Mouse (Mus musculus): ENCODE results near the gene Kmt2c. TPM values are rescaled to one million over a fixed set of nuclear protein-coding genes. Genes with fewer than 3 reads are reported as not detected.
A peak's percentile ranks its signal among the peaks of the same experiment; 100 is the strongest.

The Kmt2c gene
- polyA plus RNA-seq, 1 experiment from 2014 or later, result 7.2 TPM

GRCm38 (mm10) chr5:25516301-25516895 lies 17.8 kb upstream of the Kmt2c start:
- no peak for ATAC-seq (ENCODE audit: extremely low read depth, insufficient number of reproducible peaks, low FRiP score, low TSS enrichment)
- Histone ChIP-seq H3K4me3 (no peak overlapping the region), H3K9ac (no peak overlapping the region), H3K27ac (replicated peaks) (no peak overlapping the region), H3K4me1 (no peaks in the 10 kb centered on the region), H3K9me3 (no peaks in the 10 kb centered on the region), H3K27me3 (replicated peaks) (no peaks in the 10 kb centered on the region), H3K4me2 (no peak overlapping the region), H3K36me3 (no peaks in the 10 kb centered on the region)
- 89% methylated on average over 11 of the region's 11 CpGs for WGBS

- H3K27me3 ChIP-seq (replicated peaks), result no peaks in the 10 kb centered on the region
- ATAC-seq (ENCODE audit: extremely low read depth, insufficient number of reproducible peaks, low FRiP score, low TSS enrichment), result no peak
- no peaks in the 10 kb centered on the region for H3K9me3 ChIP-seq
- H3K4me2 ChIP-seq, result no peak within 1 kb of the TSS
- no peak within 1 kb of the TSS for H3K9ac ChIP-seq
- no peak within 1 kb of the TSS for H3K27ac ChIP-seq (replicated peaks)
- no peaks in the 10 kb centered on the region for H3K36me3 ChIP-seq
- H3K4me3 ChIP-seq, result no peak within 1 kb of the TSS
- no peaks in the 10 kb centered on the region for H3K4me1 ChIP-seq
- 81% methylated on average over 5 of the region's 5 CpGs for WGBS
Observed at GRCm38 (mm10) chr5:25515767-25516166, 17.2 kb upstream of the Kmt2c start, which contains the start of gene Cct8l1. Gene Cct8l1, plus strand, starts transcription at chr5:25516067.

GRCm38 (mm10) chr5:25506041-25506440 lies 7.5 kb upstream of the Kmt2c start:
- Histone ChIP-seq H3K27me3 (replicated peaks) (no peaks in the 10 kb centered on the region), H3K27ac (replicated peaks) (no peak overlapping the region), H3K9ac (no peak overlapping the region), H3K36me3 (no peaks in the 10 kb centered on the region), H3K4me2 (no peak overlapping the region), H3K9me3 (no peaks in the 10 kb centered on the region), H3K4me3 (no peak overlapping the region), H3K4me1 (peaks cover 5% of the 10 kb centered on the region)
- ATAC-seq (ENCODE audit: extremely low read depth, insufficient number of reproducible peaks, low FRiP score, low TSS enrichment), result no peak
- 59% methylated on average over 5 of the region's 5 CpGs for WGBS

GRCm38 (mm10) chr5:25500686-25501085 lies 2.1 kb upstream of the Kmt2c start:
- Histone ChIP-seq H3K27ac (replicated peaks) (0 out of 2 replicates have a peak overlapping the region, but pooled peaks have one; percentile 81), H3K9ac (peak overlapping the region; percentile 79), H3K9me3 (no peaks in the 10 kb centered on the region), H3K4me2 (peak overlapping the region; percentile 84), H3K4me3 (peak overlapping the region; percentile 99), H3K36me3 (no peaks in the 10 kb centered on the region), H3K4me1 (peaks cover 17% of the 10 kb centered on the region), H3K27me3 (replicated peaks) (no peaks in the 10 kb centered on the region)
- ATAC-seq (ENCODE audit: extremely low read depth, insufficient number of reproducible peaks, low FRiP score, low TSS enrichment), result no peak
- WGBS, result 71% methylated on average over 7 of the region's 7 CpGs

GRCm38 (mm10) chr5:25499423-25500398 lies 1.1 kb upstream of the Kmt2c start:
- WGBS, result under 1% methylated on average over 71 of the region's 90 CpGs
- H3K27ac ChIP-seq (replicated peaks), result peak overlapping the region; percentile 100
- no peaks in the 10 kb centered on the region for H3K9me3 ChIP-seq
- peak overlapping the region; percentile 84 for H3K4me2 ChIP-seq
- peak overlapping the region; percentile 96 for H3K9ac ChIP-seq
- H3K4me3 ChIP-seq, result peak overlapping the region; percentile 99
- no peaks in the 10 kb centered on the region for H3K36me3 ChIP-seq
- H3K4me1 ChIP-seq, result peaks cover 18% of the 10 kb centered on the region
- peak; percentile 75 for ATAC-seq (ENCODE audit: extremely low read depth, insufficient number of reproducible peaks, low FRiP score, low TSS enrichment)
- H3K27me3 ChIP-seq (replicated peaks), result no peaks in the 10 kb centered on the region

GRCm38 (mm10) chr5:25498821-25499422 lies 339 bp upstream of the Kmt2c start:
- Histone ChIP-seq H3K9ac (peak overlapping the region; percentile 98), H3K9me3 (no peaks in the 10 kb centered on the region), H3K4me1 (peaks cover 24% of the 10 kb centered on the region), H3K4me2 (peak overlapping the region; percentile 84), H3K36me3 (no peaks in the 10 kb centered on the region), H3K4me3 (peak overlapping the region; percentile 99), H3K27me3 (replicated peaks) (no peaks in the 10 kb centered on the region), H3K27ac (replicated peaks) (peak overlapping the region; percentile 100)
- peak; percentile 78 for ATAC-seq (ENCODE audit: extremely low read depth, insufficient number of reproducible peaks, low FRiP score, low TSS enrichment)
- WGBS, result under 1% methylated on average over 62 of the region's 87 CpGs

GRCm38 (mm10) chr5:25497720-25498345 lies 750 bp downstream of the Kmt2c start:
- ATAC-seq (ENCODE audit: extremely low read depth, insufficient number of reproducible peaks, low FRiP score, low TSS enrichment), result no peak
- Histone ChIP-seq H3K27ac (replicated peaks) (peak overlapping the region; percentile 100), H3K27me3 (replicated peaks) (no peaks in the 10 kb centered on the region), H3K4me3 (peak overlapping the region; percentile 99), H3K4me2 (peak overlapping the region; percentile 81), H3K4me1 (peaks cover 24% of the 10 kb centered on the region), H3K9ac (peak overlapping the region; percentile 98), H3K36me3 (no peaks in the 10 kb centered on the region), H3K9me3 (no peaks in the 10 kb centered on the region)
- under 1% methylated on average over 77 of the region's 78 CpGs for WGBS

- H3K36me3 ChIP-seq, result no peaks in the 10 kb centered on the region
- H3K4me3 ChIP-seq, result peak overlapping the region; percentile 99
- peak overlapping the region; percentile 100 for H3K27ac ChIP-seq (replicated peaks)
- H3K9me3 ChIP-seq, result no peaks in the 10 kb centered on the region
- peak overlapping the region; percentile 98 for H3K9ac ChIP-seq
- peaks cover 24% of the 10 kb centered on the region for H3K4me1 ChIP-seq
- under 1% methylated on average over 10 of the region's 10 CpGs for WGBS
- ATAC-seq (ENCODE audit: extremely low read depth, insufficient number of reproducible peaks, low FRiP score, low TSS enrichment), result no peak
- H3K27me3 ChIP-seq (replicated peaks), result no peaks in the 10 kb centered on the region
- peak overlapping the region; percentile 81 for H3K4me2 ChIP-seq
Observed at GRCm38 (mm10) chr5:25497369-25497719, 1.2 kb downstream of the Kmt2c start.

- H3K27me3 ChIP-seq (replicated peaks), result no peaks in the 10 kb centered on the region
- H3K9ac ChIP-seq, result peak overlapping the region; percentile 98
- no peaks in the 10 kb centered on the region for H3K36me3 ChIP-seq
- H3K27ac ChIP-seq (replicated peaks), result no peak overlapping the region
- WGBS, result 43% methylated on average over 2 of the region's 2 CpGs
- no peak for ATAC-seq (ENCODE audit: extremely low read depth, insufficient number of reproducible peaks, low FRiP score, low TSS enrichment)
- H3K4me1 ChIP-seq, result peaks cover 24% of the 10 kb centered on the region
- peak overlapping the region; percentile 81 for H3K4me2 ChIP-seq
- no peaks in the 10 kb centered on the region for H3K9me3 ChIP-seq
- H3K4me3 ChIP-seq, result peak overlapping the region; percentile 99
Observed at GRCm38 (mm10) chr5:25496652-25497051, 1.9 kb downstream of the Kmt2c start.

- H3K36me3 ChIP-seq, result 0 out of 2 replicates have a peak, but pooled peaks cover 3% of the 10 kb centered on the region
- H3K4me1 ChIP-seq, result peaks cover 4% of the 10 kb centered on the region; the same call in 1 of the 2 replicates
- ATAC-seq (ENCODE audit: extremely low read depth, insufficient number of reproducible peaks, low FRiP score, low TSS enrichment), result no peak
- no peaks in the 10 kb centered on the region for H3K27me3 ChIP-seq (replicated peaks)
- no peak overlapping the region for H3K9ac ChIP-seq
- H3K4me3 ChIP-seq, result no peak overlapping the region
- H3K4me2 ChIP-seq, result no peak overlapping the region
- H3K27ac ChIP-seq (replicated peaks), result no peak overlapping the region
- H3K9me3 ChIP-seq, result no peaks in the 10 kb centered on the region
Observed at GRCm38 (mm10) chr5:25478863-25479262, 19.7 kb downstream of the Kmt2c start.

GRCm38 (mm10) chr5:25475789-25476188 lies 22.8 kb downstream of the Kmt2c start:
- no peak overlapping the region for H3K4me3 ChIP-seq
- no peak overlapping the region for H3K27ac ChIP-seq (replicated peaks)
- no peaks in the 10 kb centered on the region for H3K27me3 ChIP-seq (replicated peaks)
- 0 out of 2 replicates have a peak, but pooled peaks cover 3% of the 10 kb centered on the region for H3K36me3 ChIP-seq
- H3K9me3 ChIP-seq, result no peaks in the 10 kb centered on the region
- no peak overlapping the region for H3K4me2 ChIP-seq
- peaks cover 15% of the 10 kb centered on the region for H3K4me1 ChIP-seq
- WGBS, result 67% methylated on average over 2 of the region's 2 CpGs
- H3K9ac ChIP-seq, result no peak overlapping the region
- ATAC-seq (ENCODE audit: extremely low read depth, insufficient number of reproducible peaks, low FRiP score, low TSS enrichment), result no peak

All from heart, embryonic 13.5 days (tissue).